Mouse (Mus musculus) embryonic facial prominence, embryonic 15.5 days (tissue): ENCODE data around the gene Smox. TPM values are rescaled to one million over a fixed set of nuclear protein-coding genes. Genes with fewer than 3 reads are reported as not detected.

ENCODE experiments used
- ATAC-seq: fragments of 200-750 bp; cut with Nextera tagmentation; 2 replicates; pipeline ENCODE4 v1.8.0; 2017; ENCODE audit warnings: low read depth, moderate TSS enrichment; ENCODE audit not compliant: insufficient number of reproducible peaks, low FRiP score, low TSS enrichment
- H3K27ac ChIP-seq: fragments of 300-500 bp; sonication (generic); replicated peaks from 2 replicates; pipeline ENCODE4 v1.5.1; 2015; ENCODE audit warnings: mild to moderate bottlenecking, inconsistent platforms
- H3K27me3 ChIP-seq: fragments of 300-500 bp; sonication (generic); 2 replicates; pipeline ENCODE4 v1.6.1; 2015; ENCODE audit warnings: inconsistent platforms
- H3K36me3 ChIP-seq: fragments of 300-500 bp; sonication (generic); 2 replicates; pipeline ENCODE4 v1.6.1; 2015; ENCODE audit warnings: mild to moderate bottlenecking, inconsistent platforms
- H3K4me1 ChIP-seq: fragments of 300-500 bp; sonication (generic); 2 replicates; pipeline ENCODE4 v1.6.1; 2015; ENCODE audit warnings: inconsistent platforms
- H3K4me2 ChIP-seq: fragments of 300-500 bp; sonication (generic); replicated peaks from 2 replicates; pipeline ENCODE4 v1.6.1; 2015; ENCODE audit warnings: mild to moderate bottlenecking, inconsistent platforms
- H3K4me3 ChIP-seq: fragments of 300-500 bp; sonication (generic); replicated peaks from 2 replicates; pipeline ENCODE4 v1.5.1; 2015; ENCODE audit warnings: mild to moderate bottlenecking, inconsistent platforms
- H3K9ac ChIP-seq: fragments of 300-500 bp; sonication (generic); 2 replicates; pipeline ENCODE4 v1.6.1; 2015; ENCODE audit warnings: inconsistent platforms
- H3K9me3 ChIP-seq: fragments of 300-500 bp; sonication (generic); replicated peaks from 2 replicates; pipeline ENCODE4 v1.6.1; 2016; ENCODE audit warnings: inconsistent platforms
- WGBS: fragments of 180-500 bp; shearing (Covaris S2); methylation state at CpG from one replicate; pipeline ENCODE4 v1.1.7; 2015; 5-methylcytosine and 5-hydroxymethylcytosine counted together
- polyA plus RNA-seq: library from polyadenylated mRNA; unstranded; fragments of >200 nt; fragmentation: Nextera tagmentation; extraction: Ambion mirVana; gene quantifications from 2 replicates; pipeline ENCODE4 v1.2.1, GENCODE M21; 2015

The Smox gene
- polyA plus RNA-seq, 1 experiment from 2014 or later = 59.9 TPM

DNA sequence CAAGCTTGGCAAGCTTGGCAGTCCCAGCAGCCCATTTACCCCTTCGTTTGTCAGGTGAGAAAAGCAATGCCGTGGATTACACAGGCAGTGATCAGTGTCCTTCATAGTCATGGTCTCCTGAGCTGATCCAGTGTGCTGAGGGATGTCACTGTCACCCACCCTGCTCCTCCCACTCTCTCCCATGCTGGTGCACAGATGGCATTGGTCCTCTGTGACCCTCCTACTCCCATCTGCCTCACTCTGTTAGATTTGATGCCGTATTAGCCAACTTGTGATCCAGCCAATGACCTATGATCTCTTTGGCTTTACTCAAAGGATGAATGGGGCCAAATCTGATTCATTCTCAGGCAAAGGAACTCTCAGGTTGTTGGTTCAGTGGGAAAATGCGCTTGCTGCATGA, 50.4 kb downstream of the Smox start:
- peaks cover 12% of the 10 kb centered on the region for H3K27me3 ChIP-seq

DNA sequence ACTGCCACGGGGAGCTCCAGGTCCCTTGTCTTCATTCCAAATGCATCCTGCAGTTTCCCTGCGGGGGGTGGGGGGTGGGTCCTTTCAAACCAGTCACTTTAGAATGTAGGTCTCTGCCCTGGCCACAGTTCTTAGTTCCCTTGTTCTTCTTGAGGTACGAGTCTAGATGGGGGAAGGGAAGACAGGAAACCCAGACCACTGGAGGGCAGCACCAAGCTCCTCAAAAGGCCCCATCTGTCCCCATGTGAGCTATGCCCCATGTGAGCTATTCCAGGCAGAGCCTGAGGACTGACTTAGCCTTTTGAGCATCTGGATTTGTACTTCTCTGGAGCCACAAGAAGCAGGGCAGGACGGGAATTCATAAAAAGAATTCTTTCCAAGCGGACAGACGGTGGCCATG, 51.2 kb downstream of the Smox start:
- Histone ChIP-seq H3K4me2 (no peak overlapping the region), H3K27me3 (peaks cover 21% of the 10 kb centered on the region), H3K4me1 (peaks cover 16% of the 10 kb centered on the region), H3K36me3 (no peaks in the 10 kb centered on the region), H3K4me3 (no peak overlapping the region), H3K27ac (no peak overlapping the region), H3K9ac (no peak overlapping the region), H3K9me3 (no peaks in the 10 kb centered on the region)
- WGBS = 20% methylated on average over 6 of the region's 6 CpGs
- no peak for ATAC-seq

More for the DNA sequence above, 50.4 kb downstream of the Smox start:
- no peaks in the 10 kb centered on the region for H3K36me3 ChIP-seq
- no peaks in the 10 kb centered on the region for H3K9me3 ChIP-seq
- H3K4me1 ChIP-seq = peaks cover 12% of the 10 kb centered on the region
- H3K27ac ChIP-seq = no peak overlapping the region
- H3K9ac ChIP-seq = no peak overlapping the region
- H3K4me3 ChIP-seq = no peak overlapping the region
- WGBS = 79% methylated on average over 4 of the region's 4 CpGs
- no peak for ATAC-seq
- H3K4me2 ChIP-seq = no peak overlapping the region

DNA sequence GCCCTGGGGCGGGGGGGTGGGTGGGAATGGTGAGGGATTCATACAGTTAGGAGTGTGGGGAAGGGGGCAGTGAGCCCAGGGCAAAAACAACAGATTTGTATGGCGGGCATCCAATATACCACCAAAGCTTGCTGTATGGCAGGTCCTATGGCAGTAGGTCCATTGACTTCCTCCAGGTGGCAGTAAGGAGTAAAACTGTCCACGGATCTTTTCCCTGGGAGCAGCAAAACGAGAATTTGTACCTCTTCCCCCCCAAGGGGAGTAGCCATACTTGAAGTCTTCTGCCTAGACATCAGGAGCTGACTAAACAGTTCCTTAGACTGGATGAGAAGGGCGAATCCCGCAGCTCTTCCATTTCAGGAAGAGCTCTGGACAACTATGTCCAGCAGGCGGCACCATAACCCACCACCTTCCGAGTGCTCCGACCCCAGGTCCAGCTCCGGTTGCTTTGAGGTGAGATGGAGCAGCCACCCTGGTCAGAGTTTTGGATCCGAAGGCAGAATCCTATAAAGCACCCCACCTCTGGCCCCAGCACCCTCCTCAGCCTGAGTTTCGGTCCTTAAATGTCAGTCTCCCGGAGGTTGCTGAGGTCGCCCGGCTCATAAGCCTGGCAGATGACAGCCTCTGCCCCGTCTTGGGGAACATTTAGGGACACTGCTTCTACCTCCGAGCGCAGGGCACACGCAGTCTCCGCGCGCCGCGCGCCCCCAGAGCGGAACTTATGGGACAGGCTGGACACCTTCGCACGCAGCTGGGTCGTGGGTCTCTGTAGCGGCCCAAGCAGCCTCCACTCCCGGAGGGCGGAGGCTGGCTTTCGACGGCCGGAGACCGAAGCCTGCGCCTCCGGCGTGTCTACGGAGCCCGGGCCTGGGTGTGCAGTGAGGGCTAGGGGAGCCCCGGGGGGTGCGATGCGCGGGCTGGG, 54.4 kb downstream of the Smox start:
- H3K4me2 ChIP-seq = peak overlapping the region; percentile 88
- WGBS = 2% methylated on average over 45 of the region's 45 CpGs
- peaks cover 46% of the 10 kb centered on the region for H3K27me3 ChIP-seq
- H3K4me1 ChIP-seq = peaks cover 16% of the 10 kb centered on the region
- H3K27ac ChIP-seq = no peak overlapping the region
- no peaks in the 10 kb centered on the region for H3K36me3 ChIP-seq
- peak overlapping the region; percentile 26; the same call in 1 of the 2 replicates for H3K9ac ChIP-seq
- peak; percentile 41 for ATAC-seq
- H3K9me3 ChIP-seq = no peaks in the 10 kb centered on the region
- peak overlapping the region; percentile 47 for H3K4me3 ChIP-seq

DNA sequence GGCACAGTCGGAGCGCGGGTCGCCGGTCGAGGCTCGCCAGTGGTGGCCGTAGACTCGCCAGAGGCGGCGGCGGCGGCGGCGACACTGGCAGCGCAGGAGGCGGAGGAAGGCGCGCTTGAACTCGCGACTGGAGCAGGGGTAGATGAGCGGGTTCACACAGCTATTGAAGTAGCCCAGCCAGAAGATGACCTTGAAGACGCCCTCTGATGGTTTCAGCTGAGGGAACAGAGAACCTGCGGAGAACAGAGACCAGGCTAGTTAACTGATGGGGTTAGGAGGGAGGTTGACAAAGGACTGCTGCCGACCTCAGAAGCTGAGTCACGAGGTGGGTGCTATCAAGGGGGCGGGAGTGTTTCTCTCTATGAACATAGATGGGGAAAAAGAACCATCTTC, 55.0 kb downstream of the Smox start:
- Histone ChIP-seq H3K9me3 (no peaks in the 10 kb centered on the region), H3K4me3 (peak overlapping the region; percentile 47), H3K36me3 (no peaks in the 10 kb centered on the region), H3K9ac (peak overlapping the region; percentile 26; the same call in 1 of the 2 replicates), H3K27me3 (peaks cover 52% of the 10 kb centered on the region), H3K27ac (no peak overlapping the region; the same call in 1 of the 2 replicates), H3K4me2 (peak overlapping the region; percentile 88), H3K4me1 (peaks cover 16% of the 10 kb centered on the region)
- no peak for ATAC-seq
- WGBS = under 1% methylated on average over 27 of the region's 27 CpGs

DNA sequence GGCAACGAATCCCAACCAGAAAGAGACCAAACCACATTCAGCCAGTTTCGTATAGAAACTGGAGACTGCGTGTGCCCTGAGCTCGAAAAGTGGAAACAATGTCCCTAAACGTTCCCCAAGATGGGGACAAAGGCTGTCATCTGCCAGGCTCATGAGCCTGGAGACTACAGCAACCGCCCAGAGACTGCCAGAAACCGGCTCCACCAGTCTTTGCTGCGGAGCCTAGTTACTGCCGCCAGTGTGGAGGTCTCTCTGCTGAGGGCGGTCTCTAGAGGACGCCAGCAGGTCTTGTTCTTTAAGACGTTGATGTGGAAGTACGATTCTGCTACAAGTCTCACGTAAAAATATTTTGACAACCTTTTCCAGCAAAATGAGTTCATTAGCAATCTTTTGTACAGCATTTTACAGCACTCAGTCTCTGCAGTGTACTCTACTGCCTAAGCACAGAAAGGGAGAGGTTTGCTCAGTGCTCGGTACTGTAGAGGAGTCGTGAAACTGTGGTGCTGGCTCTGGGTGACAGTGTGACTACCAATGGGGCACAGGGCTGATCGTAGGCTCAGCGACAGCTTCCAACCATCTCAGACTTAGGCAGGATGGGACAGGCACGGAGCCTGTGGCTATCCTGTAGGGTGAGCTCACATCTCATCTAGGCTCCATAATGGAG, 55.6 kb downstream of the Smox start:
- WGBS = 11% methylated on average over 19 of the region's 19 CpGs
- ATAC-seq = no peak
- Histone ChIP-seq H3K9ac (no peak overlapping the region), H3K36me3 (no peaks in the 10 kb centered on the region), H3K9me3 (no peaks in the 10 kb centered on the region), H3K27ac (peak overlapping the region; percentile 13; the same call in 1 of the 2 replicates), H3K4me3 (peak overlapping the region; percentile 47), H3K4me2 (peak overlapping the region; percentile 88), H3K27me3 (peaks cover 56% of the 10 kb centered on the region), H3K4me1 (peaks cover 16% of the 10 kb centered on the region)

DNA sequence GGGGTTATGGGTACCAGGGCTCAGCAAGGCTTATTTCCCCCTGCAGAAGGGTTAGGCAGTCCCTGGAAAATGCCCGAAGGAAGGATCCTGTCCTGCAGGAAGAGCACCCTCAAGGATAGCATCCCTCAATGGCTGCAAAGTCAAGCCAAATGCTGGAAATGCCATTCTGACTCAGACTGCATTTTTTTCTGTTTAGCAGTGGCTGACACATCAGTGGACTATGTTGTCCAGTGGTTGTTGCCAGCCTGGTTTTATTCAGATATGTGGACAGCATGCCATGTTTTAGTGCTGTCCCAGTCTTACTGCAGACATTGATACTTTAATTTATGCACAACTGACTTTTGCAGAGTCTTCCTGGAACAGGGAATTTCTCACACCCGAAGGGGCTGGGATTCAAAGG, 57.0 kb downstream of the Smox start:
- Histone ChIP-seq H3K36me3 (no peaks in the 10 kb centered on the region), H3K9ac (no peak overlapping the region), H3K27ac (no peak overlapping the region), H3K4me2 (no peak overlapping the region), H3K4me3 (no peak overlapping the region), H3K4me1 (peaks cover 16% of the 10 kb centered on the region), H3K27me3 (peaks cover 68% of the 10 kb centered on the region), H3K9me3 (no peaks in the 10 kb centered on the region)
- 53% methylated on average over 2 of the region's 2 CpGs for WGBS
- ATAC-seq = no peak

DNA sequence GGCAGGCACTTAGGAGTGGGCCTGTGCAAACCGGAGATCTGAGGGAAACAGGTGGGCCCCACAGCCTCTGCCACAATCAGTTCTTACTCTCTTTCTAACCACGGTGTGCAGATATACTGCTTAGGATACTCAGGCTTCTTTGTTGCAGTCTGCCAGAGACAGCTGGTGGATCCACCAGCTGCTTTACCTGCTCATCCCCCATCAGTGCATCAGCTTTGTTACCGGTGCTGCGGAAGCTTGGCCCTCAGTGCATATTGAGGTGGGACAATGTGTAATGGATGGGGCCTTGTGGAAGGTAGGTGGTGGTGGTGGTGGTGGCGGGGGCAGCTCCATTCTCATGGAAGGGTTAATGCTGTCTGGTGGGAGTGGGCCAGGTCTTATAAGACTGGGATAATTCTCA, 57.8 kb downstream of the Smox start:
- Histone ChIP-seq H3K27me3 (peaks cover 75% of the 10 kb centered on the region), H3K4me1 (peaks cover 16% of the 10 kb centered on the region), H3K4me3 (no peak overlapping the region), H3K9me3 (no peaks in the 10 kb centered on the region), H3K27ac (no peak overlapping the region), H3K9ac (no peak overlapping the region), H3K4me2 (no peak overlapping the region), H3K36me3 (no peaks in the 10 kb centered on the region)
- ATAC-seq = no peak
- WGBS = 80% methylated on average over 5 of the region's 5 CpGs

DNA sequence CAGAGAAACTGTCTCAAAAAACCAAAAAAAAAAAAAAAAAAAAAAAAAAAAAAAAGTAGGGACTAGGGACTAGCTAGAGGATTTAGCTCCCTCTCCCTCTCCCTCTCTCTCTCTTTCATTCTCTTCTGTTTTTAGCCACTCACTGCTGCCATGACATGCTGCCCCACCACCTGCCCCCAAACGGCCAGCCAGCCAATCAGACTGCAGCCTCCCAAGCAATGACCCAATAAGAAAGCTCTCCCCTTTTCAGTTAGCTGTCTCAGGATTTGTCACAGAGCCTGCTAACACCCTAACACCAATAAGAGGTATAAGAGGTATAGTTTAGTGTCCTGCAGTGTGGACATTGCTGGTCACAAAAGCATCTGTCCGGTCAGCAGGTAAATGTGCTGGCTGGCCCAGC, 59.2 kb downstream of the Smox start:
- no peak for ATAC-seq
- no peak overlapping the region for H3K4me2 ChIP-seq
- H3K27ac ChIP-seq = no peak overlapping the region
- peaks cover 16% of the 10 kb centered on the region for H3K4me1 ChIP-seq
- WGBS = 69% methylated on average over 2 of the region's 2 CpGs
- H3K4me3 ChIP-seq = no peak overlapping the region
- H3K9ac ChIP-seq = no peak overlapping the region
- no peaks in the 10 kb centered on the region for H3K9me3 ChIP-seq
- H3K36me3 ChIP-seq = no peaks in the 10 kb centered on the region
- H3K27me3 ChIP-seq = peaks cover 82% of the 10 kb centered on the region

DNA sequence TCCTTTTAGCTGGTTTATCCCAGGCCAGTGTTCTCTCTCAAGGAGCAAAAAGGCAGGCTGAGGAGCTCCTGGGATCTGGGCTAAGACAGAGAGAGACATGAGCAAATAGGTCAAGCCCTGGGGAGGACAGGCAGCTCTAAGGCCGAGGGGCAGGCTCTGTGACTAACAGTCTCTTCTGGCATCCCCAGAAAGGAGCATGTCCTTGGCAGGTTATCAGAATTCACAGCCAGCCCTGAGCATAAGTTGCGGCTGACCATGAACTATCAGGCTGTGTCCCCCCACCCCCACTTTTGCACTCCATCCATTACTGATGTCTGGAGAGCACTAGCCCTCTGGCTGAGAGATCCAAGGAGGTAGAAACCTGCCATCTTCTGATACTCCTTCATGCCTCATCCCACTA, 59.6 kb downstream of the Smox start:
- 58% methylated on average over 2 of the region's 2 CpGs for WGBS
- Histone ChIP-seq H3K4me2 (no peak overlapping the region), H3K4me3 (no peak overlapping the region), H3K9ac (no peak overlapping the region), H3K4me1 (peaks cover 13% of the 10 kb centered on the region), H3K36me3 (no peaks in the 10 kb centered on the region), H3K27me3 (peaks cover 81% of the 10 kb centered on the region), H3K9me3 (no peaks in the 10 kb centered on the region), H3K27ac (no peak overlapping the region)
- no peak for ATAC-seq

DNA sequence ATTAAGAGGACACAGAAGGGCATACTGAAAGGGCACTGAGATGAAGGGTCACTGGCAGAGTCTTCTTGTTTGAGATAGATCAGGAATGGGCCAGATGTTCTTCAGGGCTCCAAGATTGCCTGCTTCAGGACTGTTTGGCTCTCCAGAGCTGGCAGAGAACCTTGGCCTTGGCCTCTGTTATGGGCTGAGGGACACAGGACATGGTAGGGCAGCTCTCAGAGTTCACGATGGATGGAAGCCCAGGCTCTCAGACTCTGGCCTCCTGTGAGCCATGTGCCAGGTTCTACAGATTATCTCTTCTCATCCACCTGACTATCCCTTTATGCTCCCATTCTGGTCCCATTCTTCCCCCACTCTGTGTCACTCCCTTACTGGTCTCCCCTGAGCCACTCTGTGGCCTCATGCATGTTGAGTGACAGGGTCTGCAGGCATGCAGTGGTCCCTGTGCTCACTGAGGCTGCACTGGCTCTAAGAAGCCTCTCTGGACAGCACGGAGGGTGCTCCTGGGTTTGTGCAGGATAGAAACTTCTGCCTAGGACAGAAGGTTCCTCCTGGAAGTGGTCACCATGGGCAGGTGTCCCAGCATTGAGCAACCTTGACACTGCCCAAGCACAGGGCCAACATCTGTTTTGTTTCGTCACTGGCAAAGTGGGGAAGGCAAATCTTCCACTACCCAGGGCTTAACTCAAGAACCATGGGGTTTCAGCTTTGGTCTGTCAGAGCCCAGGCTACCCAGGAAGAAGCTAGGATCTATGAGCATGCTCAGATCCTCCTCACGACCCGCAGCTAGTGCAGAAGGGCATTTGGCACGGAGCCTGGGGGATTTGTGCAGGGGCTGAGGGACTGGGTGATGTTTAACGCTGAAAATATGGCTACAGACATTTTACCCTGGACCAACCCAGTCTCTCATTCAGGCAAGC, 60.7 kb downstream of the Smox start:
- 0 out of 2 replicates have a peak, but pooled peaks cover 3% of the 10 kb centered on the region for H3K4me1 ChIP-seq
- H3K4me3 ChIP-seq = no peak overlapping the region
- H3K4me2 ChIP-seq = no peak overlapping the region
- H3K27ac ChIP-seq = no peak overlapping the region
- 51% methylated on average over 7 of the region's 7 CpGs for WGBS
- no peak overlapping the region for H3K9ac ChIP-seq
- no peaks in the 10 kb centered on the region for H3K9me3 ChIP-seq
- ATAC-seq = no peak
- peaks cover 81% of the 10 kb centered on the region for H3K27me3 ChIP-seq
- H3K36me3 ChIP-seq = no peaks in the 10 kb centered on the region
